Mouse (Mus musculus) limb, embryonic 15.5 days (tissue): Measurements from ENCODE around the gene Ociad1. TPM values are rescaled to one million over a fixed set of nuclear protein-coding genes. Genes with fewer than 3 reads are reported as not detected.
A peak's percentile ranks its signal among the peaks of the same experiment; 100 is the strongest.

ENCODE experiments used
- ATAC-seq: fragments of 200-750 bp; cut with Nextera tagmentation; 2 replicates; pipeline ENCODE4 v1.8.0; 2017; ENCODE audit warnings: low read depth, moderate TSS enrichment; ENCODE audit not compliant: insufficient number of reproducible peaks, low FRiP score, low TSS enrichment
- H3K27ac ChIP-seq: fragments of 300-500 bp; sonication (generic); 2 replicates; pipeline ENCODE4 v1.5.1; 2015; ENCODE audit warnings: moderate library complexity, mild to moderate bottlenecking, inconsistent platforms
- H3K27me3 ChIP-seq: fragments of 300-500 bp; sonication (generic); 2 replicates; pipeline ENCODE4 v1.6.1; 2015; ENCODE audit warnings: inconsistent platforms
- H3K36me3 ChIP-seq: fragments of 300-500 bp; sonication (generic); 2 replicates; pipeline ENCODE4 v1.6.1; 2015; ENCODE audit warnings: inconsistent platforms
- H3K4me1 ChIP-seq: fragments of 300-500 bp; sonication (generic); 2 replicates; pipeline ENCODE4 v1.6.1; 2015; ENCODE audit warnings: inconsistent platforms
- H3K4me2 ChIP-seq: fragments of 300-500 bp; sonication (generic); 2 replicates; pipeline ENCODE4 v1.6.1; 2015; ENCODE audit warnings: mild to moderate bottlenecking, inconsistent platforms
- H3K4me3 ChIP-seq: fragments of 300-500 bp; sonication (generic); 2 replicates; pipeline ENCODE4 v1.5.1; 2015; ENCODE audit warnings: mild to moderate bottlenecking, inconsistent platforms
- H3K9ac ChIP-seq: fragments of 300-500 bp; sonication (generic); 2 replicates; pipeline ENCODE4 v1.6.1; 2015; ENCODE audit warnings: inconsistent platforms
- H3K9me3 ChIP-seq: fragments of 300-500 bp; sonication (generic); 2 replicates; pipeline ENCODE4 v1.6.1; 2016; ENCODE audit warnings: inconsistent platforms
- WGBS: fragments of 180-500 bp; shearing (Covaris S2); methylation state at CpG from one replicate; pipeline ENCODE4 v1.1.7; 2015; 5-methylcytosine and 5-hydroxymethylcytosine counted together
- polyA plus RNA-seq: library from polyadenylated mRNA; unstranded; fragments of >200 nt; fragmentation: Nextera tagmentation; extraction: Ambion mirVana; gene quantifications from 2 replicates; pipeline ENCODE4 v1.2.1, GENCODE M21; 2015

The Ociad1 gene
- 219 and 224 TPM in 2 replicates for polyA plus RNA-seq

- peaks cover 4% of the 10 kb centered on the region for H3K4me1 ChIP-seq
- H3K4me3 ChIP-seq, result peak within 1 kb of the TSS; percentile 90
- WGBS, result under 1% methylated on average over 58 of the region's 58 CpGs
Observed at GRCm38 (mm10) chr5:73292502-73293457, at the start of gene Ociad1. Gene Ociad1 (plus strand): TSS chr5:73292784.

GRCm38 (mm10) chr5:73244403-73244802 lies 48.2 kb upstream of the Ociad1 start:
- 0 out of 2 replicates have a peak, but pooled peaks cover 3% of the 10 kb centered on the region for H3K4me1 ChIP-seq
- H3K4me2 ChIP-seq, result no peak overlapping the region
- H3K27me3 ChIP-seq, result no peaks in the 10 kb centered on the region
- H3K4me3 ChIP-seq, result no peak overlapping the region
- H3K9me3 ChIP-seq, result no peaks in the 10 kb centered on the region
- H3K27ac ChIP-seq, result no peak overlapping the region
- no peak overlapping the region for H3K9ac ChIP-seq
- no peaks in the 10 kb centered on the region for H3K36me3 ChIP-seq
- ATAC-seq, result no peak
- 72% methylated on average over 13 of the region's 13 CpGs for WGBS

More at GRCm38 (mm10) chr5:73292502-73293457, at the start of gene Ociad1:
- Histone ChIP-seq H3K4me2 (peak within 1 kb of the TSS; percentile 59), H3K36me3 (peaks cover 19% of the 10 kb centered on the region), H3K9me3 (no peaks in the 10 kb centered on the region), H3K9ac (peak within 1 kb of the TSS; percentile 91), H3K27me3 (no peaks in the 10 kb centered on the region), H3K27ac (peak within 1 kb of the TSS; percentile 93)
- ATAC-seq, result peak; percentile 98

- 74% methylated on average over 6 of the region's 6 CpGs for WGBS
- Histone ChIP-seq H3K9me3 (no peaks in the 10 kb centered on the region), H3K27ac (no peak overlapping the region), H3K9ac (no peak overlapping the region), H3K4me1 (0 out of 2 replicates have a peak, but pooled peaks cover 3% of the 10 kb centered on the region), H3K4me3 (no peak overlapping the region), H3K4me2 (no peak overlapping the region), H3K36me3 (no peaks in the 10 kb centered on the region), H3K27me3 (no peaks in the 10 kb centered on the region)
- ATAC-seq, result no peak
Observed at GRCm38 (mm10) chr5:73246414-73246813, 46.2 kb upstream of the Ociad1 start.

GRCm38 (mm10) chr5:73248211-73248610 lies 44.4 kb upstream of the Ociad1 start:
- Histone ChIP-seq H3K9ac (no peak overlapping the region), H3K27me3 (no peaks in the 10 kb centered on the region), H3K4me1 (no peaks in the 10 kb centered on the region), H3K4me2 (no peak overlapping the region), H3K4me3 (no peak overlapping the region), H3K9me3 (no peaks in the 10 kb centered on the region), H3K27ac (no peak overlapping the region), H3K36me3 (no peaks in the 10 kb centered on the region)
- WGBS, result 72% methylated on average over 8 of the region's 8 CpGs
- no peak for ATAC-seq

- Histone ChIP-seq H3K27ac (no peak overlapping the region), H3K9me3 (no peaks in the 10 kb centered on the region), H3K4me3 (no peak overlapping the region), H3K36me3 (no peaks in the 10 kb centered on the region), H3K4me1 (no peaks in the 10 kb centered on the region), H3K27me3 (no peaks in the 10 kb centered on the region), H3K9ac (no peak overlapping the region), H3K4me2 (no peak overlapping the region)
- ATAC-seq, result no peak
- WGBS, result 89% methylated on average over 4 of the region's 4 CpGs
Observed at GRCm38 (mm10) chr5:73249341-73249740, 43.2 kb upstream of the Ociad1 start.

- no peak for ATAC-seq
- H3K9me3 ChIP-seq, result no peaks in the 10 kb centered on the region
- no peak overlapping the region for H3K27ac ChIP-seq
- 0 out of 2 replicates have a peak, but pooled peaks cover 10% of the 10 kb centered on the region for H3K4me1 ChIP-seq
- H3K9ac ChIP-seq, result no peak overlapping the region
- H3K4me2 ChIP-seq, result no peak overlapping the region
- H3K36me3 ChIP-seq, result no peaks in the 10 kb centered on the region
- H3K27me3 ChIP-seq, result no peaks in the 10 kb centered on the region
- no peak overlapping the region for H3K4me3 ChIP-seq
Observed at GRCm38 (mm10) chr5:73252739-73253138, 39.8 kb upstream of the Ociad1 start.

- ATAC-seq, result no peak
- peak overlapping the region; percentile 96 for H3K4me3 ChIP-seq
- H3K27ac ChIP-seq, result no peak overlapping the region
- WGBS, result 42% methylated on average over 5 of the region's 5 CpGs
- no peak overlapping the region for H3K9ac ChIP-seq
- no peaks in the 10 kb centered on the region for H3K36me3 ChIP-seq
- H3K9me3 ChIP-seq, result no peaks in the 10 kb centered on the region
- 0 out of 2 replicates have a peak, but pooled peaks cover 10% of the 10 kb centered on the region for H3K4me1 ChIP-seq
- peak overlapping the region; percentile 75 for H3K4me2 ChIP-seq
- no peaks in the 10 kb centered on the region for H3K27me3 ChIP-seq
Observed at GRCm38 (mm10) chr5:73254660-73255059, 37.9 kb upstream of the Ociad1 start.

- peak overlapping the region; percentile 84 for H3K9ac ChIP-seq
- no peaks in the 10 kb centered on the region for H3K9me3 ChIP-seq
- H3K27ac ChIP-seq, result peak overlapping the region; percentile 94
- peak overlapping the region; percentile 96 for H3K4me3 ChIP-seq
- ATAC-seq, result 0 out of 2 replicates have a peak, but pooled peaks have one; percentile 11
- H3K27me3 ChIP-seq, result no peaks in the 10 kb centered on the region
- 0 out of 2 replicates have a peak, but pooled peaks cover 10% of the 10 kb centered on the region for H3K4me1 ChIP-seq
- WGBS, result under 1% methylated on average over 107 of the region's 129 CpGs
- H3K4me2 ChIP-seq, result peak overlapping the region; percentile 75
- H3K36me3 ChIP-seq, result no peaks in the 10 kb centered on the region
Observed at GRCm38 (mm10) chr5:73255321-73256251, 37.0 kb upstream of the Ociad1 start.

GRCm38 (mm10) chr5:73256352-73257065 lies 36.1 kb upstream of the Ociad1 start, which contains the start of gene Fryl:
Gene Fryl (minus strand): TSS chr5:73256619.
- peak within 1 kb of the TSS; percentile 94 for H3K27ac ChIP-seq
- peak within 1 kb of the TSS; percentile 96 for H3K4me3 ChIP-seq
- under 1% methylated on average over 43 of the region's 44 CpGs for WGBS
- peak within 1 kb of the TSS; percentile 75 for H3K4me2 ChIP-seq
- H3K9ac ChIP-seq, result peak within 1 kb of the TSS; percentile 84
- no peaks in the 10 kb centered on the region for H3K27me3 ChIP-seq
- 0 out of 2 replicates have a peak, but pooled peaks cover 10% of the 10 kb centered on the region for H3K4me1 ChIP-seq
- ATAC-seq, result peak; percentile 98
- H3K9me3 ChIP-seq, result no peaks in the 10 kb centered on the region
- H3K36me3 ChIP-seq, result no peaks in the 10 kb centered on the region

GRCm38 (mm10) chr5:73257096-73257495 lies 35.5 kb upstream of the Ociad1 start:
- WGBS, result 6% methylated on average over 11 of the region's 11 CpGs
- no peaks in the 10 kb centered on the region for H3K27me3 ChIP-seq

GRCm38 (mm10) chr5:73257723-73258122 lies 34.9 kb upstream of the Ociad1 start:
- Histone ChIP-seq H3K27me3 (no peaks in the 10 kb centered on the region), H3K9me3 (no peaks in the 10 kb centered on the region), H3K4me2 (peak overlapping the region; percentile 71), H3K4me1 (0 out of 2 replicates have a peak, but pooled peaks cover 10% of the 10 kb centered on the region), H3K36me3 (no peaks in the 10 kb centered on the region), H3K4me3 (peak overlapping the region; percentile 96), H3K9ac (no peak overlapping the region), H3K27ac (no peak overlapping the region)
- no peak for ATAC-seq
- 51% methylated on average over 8 of the region's 8 CpGs for WGBS

More at GRCm38 (mm10) chr5:73257096-73257495, 35.5 kb upstream of the Ociad1 start:
- ATAC-seq, result no peak
- Histone ChIP-seq H3K4me1 (0 out of 2 replicates have a peak, but pooled peaks cover 10% of the 10 kb centered on the region), H3K36me3 (no peaks in the 10 kb centered on the region), H3K4me2 (peak overlapping the region; percentile 71), H3K27ac (peak overlapping the region; percentile 71), H3K9me3 (no peaks in the 10 kb centered on the region), H3K4me3 (peak overlapping the region; percentile 96), H3K9ac (no peak overlapping the region; the same call in 1 of the 2 replicates)
